Mouse (Mus musculus): ENCODE data around the gene Nova2.

DNA sequence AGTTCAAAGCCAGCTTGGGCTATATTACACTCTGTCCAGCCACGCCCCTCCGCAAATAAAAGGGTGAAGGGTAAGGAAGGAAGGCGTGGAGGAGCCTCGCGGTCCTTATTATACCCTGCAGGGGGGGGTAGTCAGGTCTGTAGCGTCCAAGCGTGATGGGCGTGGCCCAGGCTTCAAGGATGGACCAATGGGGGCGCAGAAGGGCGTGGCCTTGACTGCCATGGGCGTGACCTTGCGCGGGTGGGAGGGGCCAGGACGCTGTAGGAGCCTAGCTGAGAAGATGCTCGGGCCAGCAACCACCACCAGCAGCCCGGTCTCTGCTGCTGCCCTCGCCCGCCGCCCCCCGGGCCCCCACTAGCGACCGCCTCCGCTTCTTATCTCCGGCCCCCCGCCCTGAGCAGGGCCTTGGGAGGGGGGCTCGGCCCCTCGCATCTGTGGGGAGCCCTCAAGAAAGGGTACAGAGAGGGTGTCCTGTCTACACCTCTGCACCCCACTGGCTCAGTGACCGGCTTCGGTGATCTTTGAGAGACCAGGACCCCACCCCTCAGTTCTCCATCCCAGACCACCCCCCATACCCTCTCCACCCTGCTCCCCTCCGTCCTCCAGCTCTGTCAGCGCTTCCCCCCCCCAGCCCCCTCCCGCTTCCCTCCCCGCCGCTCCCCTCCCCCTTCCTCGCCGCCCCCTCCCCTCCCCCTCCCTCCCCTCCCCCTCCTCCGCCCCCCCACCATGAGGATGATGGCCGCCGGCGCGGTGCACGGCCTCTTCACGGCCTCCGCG is at the start of gene Nova2:
- TF ChIP-seq POLR2A (IDR thresholded peaks at IDR 0.05; ENCODE audit: extremely low read depth, insufficient read depth, low read length), result peak; percentile 82
- no peak for TF ChIP-seq CTCF (IDR thresholded peaks at IDR 0.05; ENCODE audit: extremely low read depth, insufficient read depth, low read length)
